Mouse (Mus musculus): ENCODE measurements around the gene Rras.

Gene Rras

DNA sequence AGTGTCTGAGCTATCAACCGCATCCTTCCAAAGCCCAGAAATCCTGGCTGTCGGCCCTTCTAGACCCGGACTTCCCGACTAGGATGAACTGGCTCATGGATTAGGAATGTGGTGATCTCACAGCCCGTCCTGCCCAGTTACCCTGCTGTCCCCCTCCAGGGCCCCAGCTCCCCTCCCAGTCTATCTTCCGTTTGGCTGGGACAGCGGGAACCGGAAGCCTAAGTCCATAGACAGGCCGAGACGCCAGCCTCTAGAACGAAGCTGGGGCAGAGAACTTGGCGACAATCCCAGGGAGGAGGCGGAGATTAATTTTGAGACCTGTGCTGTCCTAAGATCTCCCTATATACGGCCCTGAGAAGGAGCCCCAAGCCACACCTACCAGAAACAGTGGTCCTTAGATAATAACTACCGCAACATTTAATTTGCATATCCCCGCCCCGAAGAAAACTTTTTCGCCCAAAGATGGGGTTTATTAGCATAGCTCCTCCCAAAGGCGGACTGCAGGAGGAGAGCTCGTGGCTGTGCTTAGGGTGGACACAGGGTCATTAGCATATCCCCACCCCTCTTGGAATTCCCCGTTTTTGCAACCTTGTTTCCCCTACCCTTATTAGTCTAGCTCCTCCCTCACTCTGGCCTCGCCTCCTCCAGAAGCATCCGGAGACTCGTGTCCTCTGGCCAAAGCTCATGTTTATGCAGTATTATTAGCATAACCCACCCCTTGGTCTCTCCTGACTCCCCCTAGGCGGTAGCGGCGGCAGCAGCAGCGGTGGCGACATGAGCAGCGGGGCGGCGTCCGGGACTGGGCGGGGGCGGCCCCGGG is at the start of gene Rras:
Rras (plus strand) TSS at position 720 of the 820 bp plus-strand sequence.
- DNase-seq = peak; percentile 77 to 83

DNA sequence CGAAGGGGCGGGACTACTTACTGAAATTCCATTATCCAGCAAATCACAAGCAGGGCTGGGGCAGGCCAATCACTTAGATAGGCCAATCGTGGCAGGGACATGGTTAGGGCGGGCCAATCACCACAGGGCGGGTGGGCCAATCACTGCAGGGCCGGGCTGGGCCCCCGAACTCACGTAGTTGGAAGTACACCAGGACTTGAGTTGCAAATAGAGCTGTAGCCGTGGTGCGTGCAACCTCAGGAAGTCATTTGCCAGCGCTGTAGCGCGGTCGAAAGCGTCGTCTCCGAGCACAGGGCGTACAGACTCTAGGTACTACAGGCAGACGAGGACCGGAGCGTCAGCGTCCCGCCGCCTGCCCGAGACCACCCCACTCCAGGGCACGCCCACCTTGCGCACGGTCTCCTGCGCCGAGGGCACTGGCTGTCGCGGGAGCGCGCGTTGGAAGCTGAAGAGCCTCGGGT is 47.5 kb upstream of the Rras start:
- peak; percentile 57 to 66 for DNase-seq

DNA sequence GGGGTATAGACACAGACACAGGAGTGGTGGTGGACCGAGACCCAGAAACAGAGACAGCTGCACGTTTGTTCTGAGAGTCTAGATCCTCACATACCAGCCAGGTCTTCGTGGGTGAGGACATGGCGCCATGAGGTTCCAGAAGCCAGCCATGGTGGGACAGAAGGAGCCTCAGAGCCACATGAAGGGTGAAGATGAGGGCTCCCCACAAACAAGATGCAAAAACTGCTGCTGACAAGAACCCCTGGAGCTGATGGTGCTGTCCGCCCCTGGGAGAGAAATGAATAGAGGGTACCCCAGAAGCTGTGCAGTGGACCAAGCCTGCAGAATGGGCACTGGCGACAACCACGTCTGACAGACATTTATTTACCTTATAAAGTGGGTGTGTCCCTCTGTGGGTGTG is 46.6 kb upstream of the Rras start:
- DNase-seq = no peak

DNA sequence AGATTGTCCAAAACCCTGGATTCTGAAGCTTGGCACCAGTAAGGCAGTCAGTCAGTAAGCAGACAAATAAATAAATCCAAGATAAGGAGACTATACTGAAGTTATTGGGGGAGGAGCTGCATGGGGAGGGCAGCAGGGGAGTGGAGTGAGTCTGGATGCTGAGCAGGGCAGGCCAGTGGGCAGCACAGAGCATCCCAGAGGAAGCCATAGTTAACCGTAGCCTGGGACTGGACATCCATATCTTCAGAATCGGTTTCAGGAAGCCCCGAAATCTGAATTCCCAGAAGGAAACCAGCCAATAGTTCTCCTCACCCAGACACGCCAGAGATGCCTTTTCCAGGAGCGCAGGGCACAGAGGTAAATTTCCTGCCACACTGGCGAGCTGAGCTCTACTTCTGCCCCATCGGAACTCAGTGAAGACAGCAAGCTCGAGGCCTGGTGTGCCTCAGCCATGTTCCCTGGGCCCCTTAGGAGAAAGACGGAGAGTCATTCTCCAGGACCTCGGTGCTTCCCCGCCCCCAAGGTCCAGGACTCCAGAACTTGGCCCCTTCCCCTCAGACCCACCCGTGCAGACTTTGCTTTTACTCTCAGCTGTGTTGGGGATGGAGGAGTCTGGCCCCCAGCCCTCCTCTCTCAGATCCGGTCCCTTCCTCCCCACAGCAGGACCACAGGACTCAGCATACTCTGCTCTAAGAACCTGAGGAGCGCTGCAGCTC is 44.2 kb upstream of the Rras start:
- no peak for DNase-seq

DNA sequence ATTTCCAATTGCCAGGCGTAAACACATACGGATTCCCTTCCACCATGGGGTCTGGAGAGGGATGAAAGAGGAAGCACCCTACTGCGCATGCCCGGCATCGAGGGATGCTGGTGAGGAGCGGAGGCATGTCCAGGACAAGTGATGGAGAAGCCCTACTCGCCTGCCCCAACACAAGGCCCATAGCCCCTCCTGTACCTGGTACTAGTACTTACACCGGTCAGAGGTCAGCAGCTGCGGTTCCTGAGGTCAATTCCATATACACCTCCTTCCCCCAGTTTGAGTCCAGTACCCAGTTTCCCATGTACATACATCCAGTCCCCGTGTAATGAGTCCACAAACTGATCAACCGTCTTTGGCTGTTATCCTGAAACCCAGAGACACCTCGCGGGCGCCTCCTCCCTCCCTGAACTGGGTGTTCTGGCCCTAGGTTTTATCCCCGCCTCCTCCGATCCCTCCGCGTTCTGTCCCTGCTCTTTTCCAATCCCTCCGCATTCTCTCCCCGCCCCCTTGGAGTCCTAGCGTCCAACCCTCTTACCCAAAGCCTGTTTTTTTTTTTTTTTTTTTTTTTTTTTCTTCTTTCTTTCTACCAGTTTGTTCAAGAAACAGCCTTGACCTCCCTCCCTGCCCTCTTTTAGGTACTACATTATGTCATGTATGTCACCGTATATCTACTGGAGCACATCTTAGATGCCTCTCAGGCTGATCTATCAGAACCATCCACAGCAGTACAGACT is 43.2 kb upstream of the Rras start, which contains the start of gene Cpt1c:
Cpt1c (minus strand) TSS at position 469 of the 734 bp plus-strand sequence.
- peak in 1 of 2 experiments; percentile 43 for DNase-seq

DNA sequence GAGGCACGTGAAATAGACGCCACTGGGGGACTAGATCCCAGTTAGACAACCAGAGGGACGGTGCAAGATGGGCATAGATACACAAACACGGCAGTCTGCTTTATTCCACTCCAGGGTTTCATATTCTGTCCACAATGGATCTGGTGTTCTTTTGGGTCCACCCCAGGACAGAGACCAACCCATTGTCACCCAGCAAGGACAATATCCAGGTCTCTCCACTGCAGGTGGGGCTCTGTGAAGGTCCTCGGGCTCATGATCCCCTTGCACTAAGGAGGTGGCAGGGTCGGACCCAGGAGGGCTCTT is 42.7 kb upstream of the Rras start:
- DNase-seq = no peak

DNA sequence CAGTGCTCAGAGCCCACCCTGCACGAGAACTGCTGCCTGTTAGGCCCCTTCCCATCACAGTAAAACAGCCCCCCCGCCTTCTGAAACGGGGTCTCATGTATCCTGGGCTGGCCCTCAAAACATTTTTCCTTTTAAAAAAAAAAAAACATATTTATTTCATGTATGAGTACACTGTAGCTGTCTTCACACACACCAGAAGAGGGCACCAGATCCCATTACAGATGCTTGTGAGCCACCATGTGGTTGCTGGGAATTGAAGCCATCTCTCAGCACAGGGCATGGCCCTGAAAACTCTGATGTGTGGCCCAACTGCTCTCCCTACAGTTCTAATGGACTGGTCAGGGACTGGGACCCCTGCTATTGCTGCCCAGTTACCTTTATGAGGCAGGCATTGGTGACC is 39.5 kb upstream of the Rras start:
- DNase-seq = no peak

DNA sequence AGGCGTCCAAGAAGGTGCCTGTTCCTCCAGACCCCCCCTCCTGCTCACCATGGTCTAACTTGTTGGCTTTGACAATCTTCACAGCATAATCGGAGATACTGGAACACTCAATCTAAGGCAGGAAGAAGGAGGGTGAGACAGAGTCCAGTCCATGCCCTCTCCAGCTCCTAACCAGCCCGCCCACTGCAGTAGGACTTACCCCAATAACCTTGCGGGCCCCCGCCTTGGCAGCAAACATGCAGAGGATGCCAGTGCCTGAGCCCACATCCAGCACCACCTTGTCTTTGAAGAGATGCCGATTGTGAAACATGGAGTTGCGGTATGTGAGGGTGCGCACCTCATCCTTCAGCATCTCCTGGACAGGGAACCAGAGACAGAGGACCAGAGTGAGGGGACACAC is 36.2 kb upstream of the Rras start:
- no peak for DNase-seq

DNA sequence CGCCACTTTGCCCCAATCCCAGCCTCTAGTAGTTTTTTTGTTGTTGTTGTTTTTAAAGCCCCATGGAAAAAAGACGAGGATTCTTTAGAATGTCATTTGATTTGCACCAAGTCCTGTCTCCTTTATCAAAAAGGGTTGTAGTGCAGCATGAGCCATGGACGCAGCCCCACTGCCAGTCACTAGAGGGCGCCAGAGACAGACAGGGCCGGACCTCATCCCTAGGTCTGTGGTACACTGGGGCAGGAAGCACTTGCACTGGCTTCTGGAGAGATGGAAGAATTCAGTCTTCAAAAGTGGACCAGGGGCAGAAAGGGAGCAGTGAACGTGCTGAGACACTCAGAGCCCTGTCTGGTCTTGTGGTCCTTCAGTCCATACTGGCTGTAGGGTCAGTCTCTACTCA is 34.7 kb upstream of the Rras start:
- DNase-seq = peak; percentile 64 to 86

DNA sequence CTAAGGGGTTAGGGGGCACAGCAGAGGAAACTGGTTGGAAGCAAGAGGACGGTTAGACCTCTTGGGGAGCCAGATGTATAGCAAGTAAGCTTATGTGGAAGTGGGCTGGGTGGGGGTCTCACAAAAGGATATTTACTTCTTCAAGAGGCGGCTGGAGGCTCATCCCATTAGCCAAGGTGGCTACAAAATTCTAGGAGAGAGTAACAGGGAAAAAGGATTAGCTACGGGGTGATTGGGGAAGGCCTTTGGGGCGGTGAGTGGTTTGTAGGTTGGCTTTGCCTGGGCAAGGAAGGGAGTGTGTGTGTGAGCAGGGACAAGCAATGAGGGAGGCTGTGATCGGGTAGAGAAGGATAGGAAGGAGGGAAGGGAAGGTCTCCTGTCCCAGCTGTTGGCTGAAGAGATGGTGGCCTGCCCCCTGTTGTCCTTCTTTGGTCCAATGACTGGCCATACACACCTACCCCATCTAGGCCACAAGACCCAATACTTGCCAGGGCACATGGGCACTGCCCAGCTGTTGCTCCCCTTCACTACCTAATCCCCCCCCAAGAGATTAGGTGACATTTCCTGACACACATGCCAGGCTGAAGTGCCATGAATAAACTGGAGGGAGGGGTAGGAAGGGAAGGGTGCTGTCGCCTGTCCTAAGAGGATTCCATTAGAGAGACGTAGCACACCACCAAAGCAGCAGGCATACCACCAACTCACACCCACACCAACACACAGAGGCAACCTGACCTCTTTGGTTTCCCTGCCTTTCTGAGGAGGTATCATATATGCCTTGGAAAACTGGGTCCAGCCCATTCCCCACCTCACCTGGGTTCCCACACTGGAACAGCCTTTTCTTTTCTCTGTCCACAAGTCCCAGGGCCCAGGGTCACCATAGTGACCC is 33.6 kb upstream of the Rras start:
- no peak for DNase-seq

DNA sequence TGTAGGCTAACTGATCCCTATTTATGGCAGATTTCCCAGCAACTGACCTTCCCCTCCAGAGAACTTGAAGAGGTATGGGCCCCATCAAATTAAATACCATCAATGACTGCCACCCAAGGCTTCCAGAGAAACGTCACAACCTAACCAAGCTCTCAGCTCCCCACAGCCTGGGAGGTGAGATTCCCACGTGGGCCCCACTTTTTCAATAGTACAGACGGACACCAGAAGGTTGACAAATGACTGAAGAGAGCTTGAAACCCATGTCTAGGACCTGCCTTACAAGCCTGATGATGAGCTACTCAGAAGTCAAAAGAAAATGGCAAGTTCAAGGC is 33.0 kb upstream of the Rras start:
- no peak for DNase-seq

DNA sequence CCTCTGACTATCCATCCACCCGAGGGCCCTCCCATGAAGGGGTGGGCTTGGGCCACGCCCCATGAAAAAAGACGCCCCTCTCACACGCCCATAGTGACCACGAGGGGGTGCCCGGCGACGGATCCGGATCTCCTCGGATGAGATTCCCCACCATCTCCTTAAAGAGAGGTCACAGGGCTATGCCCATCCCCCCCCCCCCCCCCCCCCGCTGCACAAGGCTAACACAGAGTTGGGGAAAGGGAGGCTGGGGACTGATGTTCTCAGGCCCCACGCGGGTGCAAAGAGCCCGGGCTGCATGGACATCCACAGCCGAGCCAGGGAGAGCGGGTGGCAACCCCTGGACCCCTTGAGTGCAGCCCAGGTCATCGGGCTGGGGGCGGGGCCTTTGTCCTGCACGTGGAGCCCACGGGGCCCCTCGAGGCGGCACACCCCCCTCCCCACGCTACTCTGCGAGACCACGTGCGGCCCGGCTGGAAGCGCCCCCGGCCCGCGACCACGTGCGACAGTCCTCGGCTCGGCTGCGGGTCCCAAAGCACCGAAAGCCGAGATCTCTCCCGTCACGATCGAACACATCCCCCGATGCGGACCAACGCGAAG is 32.1 kb upstream of the Rras start:
- peak; percentile 54 to 59 for DNase-seq

DNA sequence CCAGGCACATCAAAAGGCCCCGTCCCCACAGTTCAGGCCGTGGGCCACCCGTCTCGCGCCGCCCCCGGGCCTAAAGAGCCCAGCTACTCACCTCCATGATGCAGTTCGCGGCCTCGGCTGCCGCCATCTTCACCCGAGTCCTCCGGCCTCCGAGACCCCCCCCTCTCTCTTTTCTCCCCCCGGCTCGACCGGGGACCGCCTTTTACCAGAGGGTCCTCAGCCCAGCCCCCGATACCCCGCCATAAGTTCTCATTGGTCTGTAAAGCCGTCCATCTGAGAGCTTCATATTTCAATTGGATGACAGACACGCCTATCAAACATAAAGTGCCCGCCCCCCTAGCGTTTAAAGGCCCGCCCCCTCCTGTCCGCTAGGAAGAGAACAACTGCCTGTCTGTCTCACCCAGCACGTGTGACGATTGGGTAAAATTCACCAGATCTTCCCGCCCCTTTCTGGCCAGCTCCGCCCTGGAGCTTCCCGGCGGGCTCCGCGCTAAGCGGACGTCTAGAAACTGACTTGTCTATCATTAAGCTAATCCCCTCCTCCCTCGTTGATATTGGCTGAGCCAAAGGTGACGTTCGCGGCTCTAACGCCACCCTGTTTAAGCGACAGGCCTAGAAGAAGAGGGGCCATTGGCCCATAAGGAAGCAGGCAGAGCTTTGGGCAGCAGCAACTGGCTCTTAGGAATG is 31.4 kb upstream of the Rras start, which contains the start of gene Prmt1:
Prmt1 (minus strand) TSS at position 377 of the 687 bp plus-strand sequence.
- DNase-seq = peak; percentile 94 to 97

DNA sequence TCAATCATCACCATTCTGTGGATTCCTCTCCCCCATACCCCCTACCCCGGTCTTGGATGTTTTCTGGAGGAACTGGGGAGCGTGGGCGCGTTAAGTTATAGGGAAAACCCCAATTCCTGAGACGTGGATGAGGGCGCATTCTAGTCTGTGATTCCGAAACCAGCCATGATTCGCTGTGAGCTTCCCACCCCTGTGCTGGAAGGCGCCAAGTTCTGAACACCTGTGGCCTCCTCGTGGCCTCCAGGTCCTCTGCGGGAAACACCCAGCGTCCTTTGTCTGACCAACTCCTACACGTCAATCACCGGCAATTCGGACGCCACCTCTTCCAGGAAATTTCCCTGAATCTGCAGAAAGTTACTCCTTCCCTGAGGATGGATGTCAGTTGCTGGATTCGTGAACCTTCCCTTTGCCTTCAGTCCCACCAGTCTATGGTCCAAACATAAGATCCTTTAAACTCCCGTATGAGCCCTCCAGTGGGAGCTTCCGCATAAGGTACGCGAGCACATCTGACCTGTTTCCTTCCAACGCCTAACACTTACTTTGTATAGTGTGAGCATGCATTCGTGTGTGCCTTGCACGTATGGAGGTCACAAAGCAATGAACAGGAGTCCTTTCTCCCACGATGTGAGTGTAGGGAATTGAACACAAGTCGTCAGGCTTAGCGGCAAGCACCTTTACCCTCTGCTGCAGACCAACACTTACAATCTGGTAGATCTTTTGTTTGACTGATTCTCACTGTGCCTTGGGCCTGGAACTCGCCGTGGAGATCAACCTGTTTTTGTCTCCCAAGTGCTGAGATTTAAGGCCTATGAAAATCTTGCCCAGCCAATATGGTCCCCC is 30.7 kb upstream of the Rras start:
- no peak for DNase-seq

DNA sequence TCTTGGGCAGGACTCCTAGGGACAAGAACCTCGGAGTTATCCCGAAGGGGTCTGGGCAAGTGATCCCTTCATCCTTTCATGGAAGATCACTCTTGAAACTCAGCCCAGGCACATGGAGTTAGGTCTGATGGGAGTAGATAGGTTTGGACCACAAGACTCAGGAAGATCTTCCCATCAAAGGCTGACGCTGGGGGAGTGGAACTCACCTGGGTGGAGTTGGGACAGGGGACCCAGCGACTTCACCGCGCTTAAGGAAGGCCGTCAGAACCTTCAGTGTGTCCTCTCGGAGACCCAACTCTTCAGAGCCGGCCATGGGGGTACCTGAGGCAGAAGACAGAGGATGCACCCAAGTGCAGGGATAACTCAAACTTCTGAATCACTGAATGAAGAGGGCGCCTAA is 21.1 kb upstream of the Rras start:
- DNase-seq = no peak

DNA sequence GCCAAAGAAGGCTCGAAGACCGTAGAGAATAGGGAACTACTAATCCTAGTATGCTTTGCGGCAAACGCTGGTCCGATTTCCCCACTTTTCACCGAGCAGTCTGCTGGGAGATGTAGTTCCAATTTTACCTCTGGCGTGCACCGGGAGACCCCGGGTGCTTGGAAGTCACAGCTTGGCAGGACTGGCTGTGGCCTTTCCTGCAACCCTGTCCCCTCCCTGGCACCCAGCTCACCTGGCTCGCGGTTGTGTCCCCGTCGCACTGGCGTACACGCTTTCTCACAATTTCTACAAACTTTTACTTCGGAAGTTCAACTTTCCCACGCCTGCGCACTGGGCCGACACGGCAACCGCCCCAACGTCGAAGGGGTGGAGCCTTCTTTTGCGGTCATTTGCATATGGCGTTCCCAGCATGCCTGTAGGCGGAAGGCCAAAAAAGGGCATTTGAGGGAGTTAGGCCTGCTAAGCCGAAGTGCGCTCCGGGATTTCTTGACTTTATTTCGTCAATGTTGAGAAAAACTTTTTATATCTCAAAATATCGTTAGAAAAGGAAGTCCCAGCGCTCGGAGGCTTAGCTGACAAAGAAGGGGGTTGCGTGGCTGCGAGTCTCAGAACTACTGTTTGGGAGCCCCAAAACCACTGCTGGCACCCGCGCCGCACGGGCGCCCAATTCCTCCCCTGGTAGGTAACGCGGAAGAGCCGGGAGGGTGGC is 20.4 kb upstream of the Rras start, which contains the start of gene Irf3:
Irf3 (plus strand) TSS at position 418 of the 709 bp plus-strand sequence.
- peak; percentile 92 to 96 for DNase-seq

DNA sequence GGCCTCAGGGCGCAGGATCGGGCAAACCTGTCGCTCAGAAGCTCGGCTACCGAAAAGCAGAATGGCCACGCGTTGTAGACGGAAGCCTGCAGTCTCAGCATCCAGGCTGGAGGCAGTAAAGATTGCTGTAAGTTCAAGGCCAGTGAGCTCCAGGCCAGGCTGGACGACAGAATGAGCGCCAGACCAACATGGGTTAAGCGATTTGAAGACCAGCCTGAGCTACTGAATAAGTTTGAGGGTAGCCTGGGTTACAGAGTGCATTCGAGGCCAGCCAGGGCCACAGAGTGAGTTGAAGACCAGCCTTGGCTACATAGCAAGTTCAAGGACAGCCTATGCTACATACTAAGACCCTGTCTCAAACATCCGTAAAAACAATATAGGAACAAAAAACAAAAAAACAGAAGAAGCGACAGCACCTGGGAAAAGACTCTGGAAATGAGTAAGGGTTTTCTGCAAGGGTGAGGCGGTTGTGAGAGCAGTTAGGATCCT is 19.8 kb upstream of the Rras start:
- no peak for DNase-seq

DNA sequence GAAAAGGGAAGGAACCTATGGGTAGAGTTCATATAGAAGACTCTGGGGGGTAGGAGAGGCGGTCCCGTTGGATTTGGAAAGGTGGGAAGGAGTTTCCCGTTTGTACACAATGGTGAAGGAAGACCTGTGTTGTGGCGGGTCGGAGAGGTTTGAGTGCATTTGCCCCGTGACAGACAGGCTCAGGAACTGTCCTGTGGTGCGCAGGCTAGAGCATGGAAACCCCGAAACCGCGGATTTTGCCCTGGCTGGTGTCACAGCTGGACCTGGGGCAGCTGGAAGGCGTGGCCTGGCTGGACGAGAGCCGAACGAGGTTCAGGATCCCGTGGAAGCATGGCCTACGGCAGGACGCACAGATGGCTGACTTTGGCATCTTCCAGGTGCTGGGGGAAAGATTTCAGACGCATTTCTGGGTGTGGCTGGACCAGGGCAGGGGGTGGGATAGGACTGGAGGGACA is 19.2 kb upstream of the Rras start, which contains the start of gene Bcl2l12:
Bcl2l12 (minus strand) TSS at position 212 of the 455 bp plus-strand sequence.
- DNase-seq = peak in 1 of 2 experiments; percentile 28

DNA sequence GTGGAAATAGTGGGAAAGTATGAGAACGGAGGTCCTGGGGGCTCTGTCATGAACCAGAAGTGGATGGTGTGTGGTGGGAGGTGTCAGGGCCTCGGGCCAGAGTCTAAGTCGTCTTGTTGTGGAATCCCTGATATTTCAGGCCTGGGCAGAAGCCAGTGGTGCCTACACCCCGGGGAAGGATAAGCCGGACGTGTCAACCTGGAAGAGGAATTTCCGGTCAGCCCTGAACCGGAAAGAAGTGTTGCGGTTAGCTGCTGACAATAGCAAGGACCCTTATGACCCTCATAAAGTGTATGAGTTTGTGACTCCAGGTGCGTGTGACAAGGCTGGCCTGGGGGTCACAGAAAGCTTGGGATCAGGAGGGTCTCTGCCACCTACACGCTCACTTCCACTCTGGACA is 18.0 kb upstream of the Rras start:
- peak in 1 of 2 experiments; percentile 4 for DNase-seq
